Comparison of ENCODE assay signal across 15 mouse cellular contexts in genomic region chr15:3755636-3756035, GRCm38 (mm10).
DNase-seq lines count a peak whose midpoint lies in the region; ATAC-seq lines count a peak whose summit lies in the region.
"Had no signal": no experiment of that assay in that cellular context is flagged by ENCODE, and none has a peak within 500 bp of the region (broad histone marks: within the 10 kb centered on the region; RNA-seq: fewer than 3 reads in every experiment).

No protein-coding gene starts in this region.

- DNase-seq in embryonic facial prominence, embryonic 14.5 days (ENCODE audit: low spot score), result peak; percentile 55
- no peak for DNase-seq in embryonic facial prominence, embryonic 10.5 days (ENCODE audit: low spot score)
- peak; percentile 68 for DNase-seq in right cerebral cortex, adult 18-20 months
- DNase-seq in right cerebral cortex, postnatal 4 days, result no peak
- peak; percentile 30 to 47 for DNase-seq in left cerebral cortex, adult 18-20 months (ENCODE audit: low spot score in 2 of 2)
- DNase-seq in cerebellum, postnatal 25 days, result no peak
- DNase-seq in urinary bladder, postnatal 36 days (ENCODE audit: low spot score in 2 of 2), result no peak
- DNase-seq in adrenal gland, adult (ENCODE audit: inconsistent age in 2 of 2, low spot score in 1 of 2), result no peak
- DNase-seq: heart, adult 11 months; heart, postnatal 4 days; thymus, postnatal 4 days had no signal

- H3K27ac ChIP-seq in embryonic facial prominence, embryonic 14.5 days (replicated peaks; ENCODE audit: low read depth, low read length), result no peak overlapping the region
- H3K27ac ChIP-seq in embryonic facial prominence, embryonic 10.5 days (replicated peaks), result no peak overlapping the region
- H3K27ac ChIP-seq: kidney, embryonic 15.5 days; limb, embryonic 13.5 days; lung, embryonic 15.5 days; stomach, embryonic 15.5 days had no signal

- no peak overlapping the region for H3K4me3 ChIP-seq in embryonic facial prominence, embryonic 14.5 days (ENCODE audit: low read depth, low read length)
- no peak overlapping the region for H3K4me3 ChIP-seq in embryonic facial prominence, embryonic 10.5 days
- H3K4me3 ChIP-seq: kidney, embryonic 15.5 days; limb, embryonic 13.5 days; lung, embryonic 15.5 days; stomach, embryonic 15.5 days had no signal

- H3K4me2 ChIP-seq in embryonic facial prominence, embryonic 14.5 days (ENCODE audit: low read depth, low read length), result no peak overlapping the region
- H3K4me2 ChIP-seq: kidney, embryonic 15.5 days; limb, embryonic 13.5 days; lung, embryonic 15.5 days; stomach, embryonic 15.5 days had no signal

- H3K36me3 ChIP-seq in embryonic facial prominence, embryonic 14.5 days (ENCODE audit: control insufficient read depth, insufficient read depth, low read length), result no peaks in the 10 kb centered on the region
- H3K36me3 ChIP-seq in embryonic facial prominence, embryonic 10.5 days (replicated peaks), result no peaks in the 10 kb centered on the region
- H3K36me3 ChIP-seq: kidney, embryonic 15.5 days; limb, embryonic 13.5 days; lung, embryonic 15.5 days; stomach, embryonic 15.5 days had no signal

- WGBS in embryonic facial prominence, embryonic 14.5 days, result 63% methylated on average over 2 of the region's 2 CpGs
- 93% methylated on average over 2 of the region's 2 CpGs for WGBS in embryonic facial prominence, embryonic 10.5 days

- ATAC-seq in embryonic facial prominence, embryonic 14.5 days (ENCODE audit: low read depth), result peak; percentile 22; the same call in 1 of the 2 replicates

- H3K4me1 ChIP-seq in embryonic facial prominence, embryonic 14.5 days (ENCODE audit: control insufficient read depth, insufficient read depth, low read length), result no peaks in the 10 kb centered on the region
- H3K4me1 ChIP-seq in embryonic facial prominence, embryonic 10.5 days, result no peaks in the 10 kb centered on the region
- H3K4me1 ChIP-seq: kidney, embryonic 15.5 days; limb, embryonic 13.5 days; stomach, embryonic 15.5 days had no signal

- H3K9ac ChIP-seq in embryonic facial prominence, embryonic 14.5 days (ENCODE audit: low read depth, low read length), result no peak overlapping the region
- H3K9ac ChIP-seq: kidney, embryonic 15.5 days; limb, embryonic 13.5 days; lung, embryonic 15.5 days; stomach, embryonic 15.5 days had no signal

- H3K27me3 ChIP-seq in embryonic facial prominence, embryonic 14.5 days (replicated peaks; ENCODE audit: control insufficient read depth, insufficient read depth, low read length), result no peaks in the 10 kb centered on the region
- H3K27me3 ChIP-seq in embryonic facial prominence, embryonic 10.5 days (replicated peaks; ENCODE audit: low read depth, poor library complexity, severe bottlenecking), result no peaks in the 10 kb centered on the region
- H3K27me3 ChIP-seq: kidney, embryonic 15.5 days; limb, embryonic 13.5 days; lung, embryonic 15.5 days; stomach, embryonic 15.5 days had no signal

- no peaks in the 10 kb centered on the region for H3K9me3 ChIP-seq in embryonic facial prominence, embryonic 14.5 days (ENCODE audit: control insufficient read depth, low read length)
- no peaks in the 10 kb centered on the region for H3K9me3 ChIP-seq in embryonic facial prominence, embryonic 10.5 days
- H3K9me3 ChIP-seq: kidney, embryonic 15.5 days; limb, embryonic 13.5 days; lung, embryonic 15.5 days; stomach, embryonic 15.5 days had no signal

Comparison
In these comparisons a context has a peak if more than half of its experiments do, and no peak if none do; other contexts are left out.
1. DNase-seq: peak in embryonic facial prominence, embryonic 14.5 days (single experiment), right cerebral cortex, adult 18-20 months (single experiment) and left cerebral cortex, adult 18-20 months (2 of 2); none in embryonic facial prominence, embryonic 10.5 days (single experiment), right cerebral cortex, postnatal 4 days (single experiment), cerebellum, postnatal 25 days (0 of 2), urinary bladder, postnatal 36 days (0 of 2) and adrenal gland, adult (0 of 2).